Mouse (Mus musculus): ENCODE data around the gene Trim11. TPM values are rescaled to one million over a fixed set of nuclear protein-coding genes. Genes with fewer than 3 reads are reported as not detected.

The Trim11 gene
- polyA plus RNA-seq, 1 experiment = 22.6 TPM

GRCm38 (mm10) chr11:58955143-58955867 lies 22.6 kb upstream of the Trim11 start:
- Histone ChIP-seq H3K4me3 (ENCODE audit: insufficient read depth, low read length) (peak overlapping the region; percentile 85), H3K4me1 (ENCODE audit: control insufficient read depth, insufficient read depth, low read length) (peaks cover 31% of the 10 kb centered on the region), H3K27ac (ENCODE audit: insufficient read depth, low read depth, low read length) (peak overlapping the region; percentile 90)
- TF ChIP-seq POLR2A (IDR thresholded peaks at IDR 0.05; ENCODE audit: borderline replicate concordance, low read depth, low read length) (no peak), CTCF (IDR thresholded peaks at IDR 0.05; ENCODE audit: low read depth, low read length) (no peak)

- TF ChIP-seq CTCF (IDR thresholded peaks at IDR 0.05; ENCODE audit: low read depth, low read length) (no peak), POLR2A (IDR thresholded peaks at IDR 0.05; ENCODE audit: borderline replicate concordance, low read depth, low read length) (no peak)
- Histone ChIP-seq H3K27ac (ENCODE audit: insufficient read depth, low read depth, low read length) (peak overlapping the region; percentile 90), H3K4me1 (ENCODE audit: control insufficient read depth, insufficient read depth, low read length) (peaks cover 31% of the 10 kb centered on the region), H3K4me3 (ENCODE audit: insufficient read depth, low read length) (peak overlapping the region; percentile 85)
Observed at GRCm38 (mm10) chr11:58955868-58956257, 22.0 kb upstream of the Trim11 start.

GRCm38 (mm10) chr11:58957226-58957914 lies 20.5 kb upstream of the Trim11 start:
- Histone ChIP-seq H3K4me1 (ENCODE audit: control insufficient read depth, insufficient read depth, low read length) (peaks cover 31% of the 10 kb centered on the region), H3K4me3 (ENCODE audit: insufficient read depth, low read length) (peak overlapping the region; percentile 5; the same call in 1 of the 2 replicates), H3K27ac (ENCODE audit: insufficient read depth, low read depth, low read length) (no peak overlapping the region; the same call in 1 of the 2 replicates)
- TF ChIP-seq CTCF (IDR thresholded peaks at IDR 0.05; ENCODE audit: low read depth, low read length) = no peak
- TF ChIP-seq POLR2A (IDR thresholded peaks at IDR 0.05; ENCODE audit: borderline replicate concordance, low read depth, low read length) = no peak

GRCm38 (mm10) chr11:58958536-58958935 lies 19.4 kb upstream of the Trim11 start:
- Histone ChIP-seq H3K4me3 (ENCODE audit: insufficient read depth, low read length) (peak overlapping the region; percentile 49), H3K4me1 (ENCODE audit: control insufficient read depth, insufficient read depth, low read length) (peaks cover 25% of the 10 kb centered on the region), H3K27ac (ENCODE audit: insufficient read depth, low read depth, low read length) (peak overlapping the region; percentile 72)
- no peak for TF ChIP-seq POLR2A (IDR thresholded peaks at IDR 0.05; ENCODE audit: borderline replicate concordance, low read depth, low read length)
- no peak for TF ChIP-seq CTCF (IDR thresholded peaks at IDR 0.05; ENCODE audit: low read depth, low read length)

- peak overlapping the region; percentile 84 for H3K27ac ChIP-seq (ENCODE audit: insufficient read depth, low read depth, low read length)
- H3K4me3 ChIP-seq (ENCODE audit: insufficient read depth, low read length) = peak overlapping the region; percentile 68
- peaks cover 24% of the 10 kb centered on the region for H3K4me1 ChIP-seq (ENCODE audit: control insufficient read depth, insufficient read depth, low read length)
- TF ChIP-seq CTCF (IDR thresholded peaks at IDR 0.05; ENCODE audit: low read depth, low read length) (no peak), POLR2A (IDR thresholded peaks at IDR 0.05; ENCODE audit: borderline replicate concordance, low read depth, low read length) (no peak)
Observed at GRCm38 (mm10) chr11:58959186-58959825, 18.6 kb upstream of the Trim11 start.

GRCm38 (mm10) chr11:58959921-58960465 lies 17.9 kb upstream of the Trim11 start:
- H3K4me1 ChIP-seq (ENCODE audit: control insufficient read depth, insufficient read depth, low read length) = peaks cover 29% of the 10 kb centered on the region
- peak overlapping the region; percentile 84 for H3K27ac ChIP-seq (ENCODE audit: insufficient read depth, low read depth, low read length)
- TF ChIP-seq POLR2A (IDR thresholded peaks at IDR 0.05; ENCODE audit: borderline replicate concordance, low read depth, low read length) = no peak
- peak; percentile 32; the same call in 1 of the 2 replicates for TF ChIP-seq CTCF (IDR thresholded peaks at IDR 0.05; ENCODE audit: low read depth, low read length)
- H3K4me3 ChIP-seq (ENCODE audit: insufficient read depth, low read length) = peak overlapping the region; percentile 68

GRCm38 (mm10) chr11:58961364-58962177 lies 16.3 kb upstream of the Trim11 start:
- no peak overlapping the region for H3K4me3 ChIP-seq (ENCODE audit: insufficient read depth, low read length)
- no peak overlapping the region for H3K27ac ChIP-seq (ENCODE audit: insufficient read depth, low read depth, low read length)
- H3K4me1 ChIP-seq (ENCODE audit: control insufficient read depth, insufficient read depth, low read length) = peaks cover 36% of the 10 kb centered on the region
- no peak for TF ChIP-seq CTCF (IDR thresholded peaks at IDR 0.05; ENCODE audit: low read depth, low read length)
- TF ChIP-seq POLR2A (IDR thresholded peaks at IDR 0.05; ENCODE audit: borderline replicate concordance, low read depth, low read length) = no peak

- Histone ChIP-seq H3K4me3 (ENCODE audit: insufficient read depth, low read length) (no peak overlapping the region), H3K4me1 (ENCODE audit: control insufficient read depth, insufficient read depth, low read length) (peaks cover 18% of the 10 kb centered on the region), H3K27ac (ENCODE audit: insufficient read depth, low read depth, low read length) (no peak overlapping the region)
- TF ChIP-seq POLR2A (IDR thresholded peaks at IDR 0.05; ENCODE audit: borderline replicate concordance, low read depth, low read length) (no peak), CTCF (IDR thresholded peaks at IDR 0.05; ENCODE audit: low read depth, low read length) (no peak)
Observed at GRCm38 (mm10) chr11:58963543-58963942, 14.3 kb upstream of the Trim11 start.

GRCm38 (mm10) chr11:58964216-58964615 lies 13.7 kb upstream of the Trim11 start:
- Histone ChIP-seq H3K4me3 (ENCODE audit: insufficient read depth, low read length) (no peak overlapping the region), H3K4me1 (ENCODE audit: control insufficient read depth, insufficient read depth, low read length) (peaks cover 16% of the 10 kb centered on the region), H3K27ac (ENCODE audit: insufficient read depth, low read depth, low read length) (no peak overlapping the region)
- no peak for TF ChIP-seq CTCF (IDR thresholded peaks at IDR 0.05; ENCODE audit: low read depth, low read length)
- no peak for TF ChIP-seq POLR2A (IDR thresholded peaks at IDR 0.05; ENCODE audit: borderline replicate concordance, low read depth, low read length)
